Mouse (Mus musculus): ENCODE measurements around the gene Atl2.

Atl2 gene

GRCm38 (mm10) chr17:79816896-79817295 is 79.0 kb downstream of the Atl2 start:
- DNase-seq: no peak

GRCm38 (mm10) chr17:79810421-79810820 is 85.5 kb downstream of the Atl2 start:
- DNase-seq: no peak

- no peak for DNase-seq
Observed at GRCm38 (mm10) chr17:79809491-79810316, 86.2 kb downstream of the Atl2 start.

- no peak for DNase-seq
Observed at GRCm38 (mm10) chr17:79807237-79807930, 88.5 kb downstream of the Atl2 start.

GRCm38 (mm10) chr17:79804747-79805146 is 91.2 kb downstream of the Atl2 start:
- DNase-seq: no peak

- DNase-seq: peak in 1 of 2 experiments; percentile 7
Observed at GRCm38 (mm10) chr17:79802056-79802455, 93.9 kb downstream of the Atl2 start.

- DNase-seq: no peak
Observed at GRCm38 (mm10) chr17:79798831-79799230, 97.1 kb downstream of the Atl2 start.

Data from cerebellum, postnatal 25 days (tissue).